Comparison of ENCODE assay signal across 25 mouse cellular contexts in genomic region chr9:112828602-112829001, GRCm38 (mm10).
DNase-seq lines count a peak whose midpoint lies in the region; ATAC-seq and TF ChIP-seq lines count a peak whose summit lies in the region.
"Had no signal": no experiment of that assay in that cellular context is flagged by ENCODE, and none has a peak within 500 bp of the region (broad histone marks: within the 10 kb centered on the region; RNA-seq: fewer than 3 reads in every experiment).

No protein-coding gene starts in this region.

- no peak for ATAC-seq in forebrain, postnatal 0 days
- ATAC-seq in megakaryocyte-erythroid progenitor cell, adult 5-6 weeks (replicated peaks; ENCODE audit: low FRiP score, low TSS enrichment, poor library complexity, severe bottlenecking), result no peak
- ATAC-seq: forebrain, embryonic 15.5 days; inflammation-experienced regulatory T-cells, adult 6 months had no signal

- no peaks in the 10 kb centered on the region for H3K9me3 ChIP-seq in forebrain, postnatal 0 days (ENCODE audit: low read length)
- H3K9me3 ChIP-seq: embryonic facial prominence, embryonic 15.5 days; forebrain, embryonic 15.5 days; heart, embryonic 15.5 days; liver, embryonic 15.5 days; lung, embryonic 15.5 days; neural tube, embryonic 13.5 days had no signal

- H3K36me3 ChIP-seq in forebrain, postnatal 0 days (ENCODE audit: insufficient read depth), result no peaks in the 10 kb centered on the region
- H3K36me3 ChIP-seq: embryonic facial prominence, embryonic 15.5 days; forebrain, embryonic 15.5 days; heart, embryonic 15.5 days; liver, embryonic 15.5 days; lung, embryonic 15.5 days; neural tube, embryonic 13.5 days had no signal

- no peak for TF ChIP-seq CTCF in layer of hippocampus, adult 2 months (conservative IDR thresholded peaks at IDR 0.05)
- no peak for TF ChIP-seq CTCF in embryonic fibroblast, embryonic 13.5 days (IDR thresholded peaks at IDR 0.05; ENCODE audit: borderline replicate concordance, insufficient read depth, low read length)
- no peak for TF ChIP-seq CTCF in forebrain, postnatal 0 days (IDR thresholded peaks at IDR 0.05; ENCODE audit: low read depth)

- TF ChIP-seq POLR2A in embryonic fibroblast, embryonic 13.5 days (IDR thresholded peaks at IDR 0.05; ENCODE audit: low read depth, low read length), result no peak

- H3K4me1 ChIP-seq in embryonic fibroblast, embryonic 13.5 days (ENCODE audit: control insufficient read depth, insufficient read depth, low read length), result peaks cover 9% of the 10 kb centered on the region
- no peaks in the 10 kb centered on the region for H3K4me1 ChIP-seq in forebrain, postnatal 0 days (ENCODE audit: insufficient read depth)
- H3K4me1 ChIP-seq: embryonic facial prominence, embryonic 15.5 days; heart, embryonic 15.5 days; liver, embryonic 15.5 days; lung, embryonic 15.5 days; megakaryocyte, embryonic 14.5 days; neural tube, embryonic 13.5 days had no signal

- WGBS in forebrain, postnatal 0 days, result 85% methylated on average over 4 of the region's 4 CpGs

- H3K9ac ChIP-seq in forebrain, postnatal 0 days, result no peak overlapping the region
- H3K9ac ChIP-seq: embryonic facial prominence, embryonic 15.5 days; forebrain, embryonic 15.5 days; heart, embryonic 15.5 days; hindbrain, embryonic 14.5 days; liver, embryonic 15.5 days; lung, embryonic 15.5 days; neural tube, embryonic 13.5 days had no signal

- peak overlapping the region; percentile 24; the same call in 1 of the 2 replicates for H3K27ac ChIP-seq in layer of hippocampus, adult 2 months
- H3K27ac ChIP-seq in embryonic fibroblast, embryonic 13.5 days (ENCODE audit: insufficient read depth, low read length), result peak overlapping the region; percentile 27; the same call in 1 of the 2 replicates
- H3K27ac ChIP-seq in forebrain, postnatal 0 days (ENCODE audit: low read depth, low read length), result no peak overlapping the region
- H3K27ac ChIP-seq: embryonic facial prominence, embryonic 15.5 days; forebrain, embryonic 15.5 days; heart, embryonic 15.5 days; hindbrain, embryonic 14.5 days; liver, embryonic 15.5 days; lung, embryonic 15.5 days; neural tube, embryonic 13.5 days had no signal

- H3K4me2 ChIP-seq in forebrain, postnatal 0 days (ENCODE audit: low read depth), result no peak overlapping the region
- H3K4me2 ChIP-seq: embryonic facial prominence, embryonic 15.5 days; forebrain, embryonic 15.5 days; heart, embryonic 15.5 days; hindbrain, embryonic 14.5 days; liver, embryonic 15.5 days; lung, embryonic 15.5 days; neural tube, embryonic 13.5 days had no signal

- DNase-seq in layer of hippocampus, adult 2 months (ENCODE audit: low spot score in 2 of 2), result no peak
- DNase-seq in layer of hippocampus, postnatal 36 days, result no peak
- peak; percentile 62 for DNase-seq in Muller cell, postnatal 12 days (ENCODE audit: inconsistent ontology term)
- DNase-seq in adrenal gland, postnatal 10 days, result peak; percentile 40
- no peak for DNase-seq in forebrain, postnatal 0 days
- DNase-seq: cerebellum, postnatal 36 days; gastrocnemius, postnatal 25 days; heart, postnatal 36 days; kidney, adult 9 months; kidney, postnatal 25 days; lung, postnatal 36 days; midbrain, embryonic 14.5 days; thymus, adult 18-20 months; thymus, postnatal 36 days had no signal

- H3K4me3 ChIP-seq in layer of hippocampus, adult 2 months, result no peak overlapping the region
- no peak overlapping the region for H3K4me3 ChIP-seq in embryonic fibroblast, embryonic 13.5 days (ENCODE audit: insufficient read depth, low read length)
- H3K4me3 ChIP-seq in forebrain, postnatal 0 days (ENCODE audit: low read depth, low read length), result no peak overlapping the region
- H3K4me3 ChIP-seq: embryonic facial prominence, embryonic 15.5 days; forebrain, embryonic 15.5 days; heart, embryonic 15.5 days; liver, embryonic 15.5 days; lung, embryonic 15.5 days; megakaryocyte, embryonic 14.5 days; neural tube, embryonic 13.5 days had no signal

- no peaks in the 10 kb centered on the region for H3K27me3 ChIP-seq in forebrain, postnatal 0 days (ENCODE audit: insufficient read depth, low read length)
- H3K27me3 ChIP-seq: embryonic facial prominence, embryonic 15.5 days; forebrain, embryonic 15.5 days; heart, embryonic 15.5 days; liver, embryonic 15.5 days; lung, embryonic 15.5 days; megakaryocyte, embryonic 14.5 days; neural tube, embryonic 13.5 days had no signal

Comparison
In these comparisons a context has a peak if more than half of its experiments do, and no peak if none do; other contexts are left out.
1. DNase-seq: peak in Muller cell, postnatal 12 days (single experiment) and adrenal gland, postnatal 10 days (single experiment); none in layer of hippocampus, adult 2 months (0 of 2), layer of hippocampus, postnatal 36 days (0 of 2) and forebrain, postnatal 0 days (single experiment).